Mouse (Mus musculus): ENCODE measurements around the gene Ak9. TPM values are rescaled to one million over a fixed set of nuclear protein-coding genes. Genes with fewer than 3 reads are reported as not detected.

The Ak9 gene
- polyA plus RNA-seq, 1 experiment from 2014 or later: not detected

DNA sequence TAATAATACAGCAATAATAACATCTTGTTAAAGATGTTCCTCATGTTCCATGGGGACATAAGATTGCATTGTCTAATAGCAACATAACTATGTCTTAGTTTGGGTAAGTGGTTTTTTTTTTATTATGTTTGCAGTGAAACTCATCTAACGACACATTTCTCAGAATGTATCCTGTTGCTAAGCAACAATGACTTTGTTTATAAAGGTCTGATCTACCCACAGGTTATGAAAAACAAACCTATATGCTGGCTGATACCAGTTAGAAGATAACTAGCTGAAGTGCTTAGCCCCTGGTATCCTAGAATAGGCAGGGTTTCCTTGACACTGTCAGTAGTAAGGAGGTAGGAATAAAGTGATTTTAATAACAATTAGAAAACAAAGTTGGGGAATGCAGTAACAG, 15.7 kb upstream of the Ak9 start:
- Histone ChIP-seq H3K27ac (replicated peaks) (no peak overlapping the region), H3K4me1 (replicated peaks; ENCODE audit: control insufficient read depth, insufficient read depth) (no peaks in the 10 kb centered on the region), H3K9ac (ENCODE audit: low read length) (no peak overlapping the region), H3K4me3 (ENCODE audit: low read depth, low read length) (no peak overlapping the region), H3K36me3 (ENCODE audit: control insufficient read depth, insufficient read depth, low read length) (no peaks in the 10 kb centered on the region; the same call in 1 of the 2 replicates), H3K9me3 (ENCODE audit: control insufficient read depth, low read length) (no peaks in the 10 kb centered on the region), H3K4me2 (replicated peaks; ENCODE audit: low read depth) (no peak overlapping the region), H3K27me3 (ENCODE audit: control insufficient read depth, insufficient read depth, low read length) (no peaks in the 10 kb centered on the region)
- TF ChIP-seq EP300 (optimal IDR thresholded peaks at IDR 0.05) (no peak), CTCF (IDR thresholded peaks at IDR 0.05; ENCODE audit: low read depth) (no peak)
- 40% methylated on average over 1 of the region's 1 CpGs for WGBS
- no peak for ATAC-seq (ENCODE audit: low FRiP score, low TSS enrichment)
- DNase-seq (ENCODE audit: low spot score): no peak

DNA sequence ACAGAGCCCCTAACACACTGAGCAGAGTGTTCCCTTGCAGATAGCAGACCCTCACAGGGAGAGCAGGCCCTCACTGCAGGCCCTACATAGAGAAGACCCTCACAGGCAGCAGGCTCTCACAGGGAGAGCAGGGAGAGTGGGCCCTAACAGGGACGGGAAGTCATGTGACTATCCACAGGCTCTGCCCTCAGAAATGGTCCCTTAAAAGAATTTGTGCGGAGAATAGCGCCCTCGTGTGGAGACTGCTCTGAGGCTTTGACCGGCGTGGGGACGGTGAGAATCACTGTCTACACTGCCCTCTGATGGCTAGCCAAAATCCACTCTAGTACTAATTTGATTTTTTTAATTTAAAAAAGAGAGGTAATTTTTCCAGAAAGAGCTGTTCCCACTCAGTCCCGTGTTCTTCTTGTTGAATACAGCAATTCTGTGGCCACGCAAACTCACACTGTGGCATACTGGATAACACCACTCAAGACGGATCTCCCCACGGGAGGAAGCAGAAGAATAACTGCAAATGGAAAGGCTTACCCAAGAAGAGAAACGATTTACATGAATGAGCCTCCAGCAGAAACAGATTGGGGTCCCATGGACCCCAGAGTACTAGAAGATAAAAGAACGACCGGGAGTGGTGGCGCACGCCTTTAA, 14.9 kb upstream of the Ak9 start:
- DNase-seq (ENCODE audit: low spot score) (peak; percentile 83), ATAC-seq (ENCODE audit: low FRiP score, low TSS enrichment) (peak; percentile 85)
- Histone ChIP-seq H3K4me3 (ENCODE audit: low read depth, low read length) (no peak overlapping the region), H3K9me3 (ENCODE audit: control insufficient read depth, low read length) (no peaks in the 10 kb centered on the region), H3K27me3 (ENCODE audit: control insufficient read depth, insufficient read depth, low read length) (no peaks in the 10 kb centered on the region), H3K4me1 (replicated peaks; ENCODE audit: control insufficient read depth, insufficient read depth) (no peaks in the 10 kb centered on the region), H3K27ac (replicated peaks) (no peak overlapping the region), H3K9ac (ENCODE audit: low read length) (no peak overlapping the region), H3K4me2 (replicated peaks; ENCODE audit: low read depth) (no peak overlapping the region), H3K36me3 (ENCODE audit: control insufficient read depth, insufficient read depth, low read length) (no peaks in the 10 kb centered on the region; the same call in 1 of the 2 replicates)
- 37% methylated on average over 16 of the region's 16 CpGs for WGBS
- TF ChIP-seq EP300 (optimal IDR thresholded peaks at IDR 0.05): no peak
- peak; percentile 95 for TF ChIP-seq CTCF (IDR thresholded peaks at IDR 0.05; ENCODE audit: low read depth)

DNA sequence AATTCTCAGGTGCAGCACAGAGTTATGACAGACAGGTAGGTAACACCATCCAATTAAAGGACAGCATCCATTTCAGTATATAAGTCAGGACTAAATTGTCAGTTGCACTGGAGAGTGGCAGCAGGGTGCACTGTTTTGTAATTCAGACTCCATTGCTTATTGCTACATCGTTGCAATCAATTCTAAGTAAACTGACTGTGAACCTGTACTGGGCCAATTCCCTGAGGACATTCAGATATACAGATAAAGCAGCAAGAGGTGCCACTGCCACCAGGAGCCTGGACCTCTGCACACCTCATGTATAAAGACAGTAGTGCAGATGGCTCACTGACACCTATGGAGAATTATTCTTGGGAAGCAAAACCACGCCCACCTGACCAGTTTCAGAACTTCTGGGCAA, 12.8 kb upstream of the Ak9 start:
- Histone ChIP-seq H3K4me1 (replicated peaks; ENCODE audit: control insufficient read depth, insufficient read depth) (no peaks in the 10 kb centered on the region), H3K36me3 (ENCODE audit: control insufficient read depth, insufficient read depth, low read length) (no peaks in the 10 kb centered on the region), H3K27ac (replicated peaks) (no peak overlapping the region), H3K9ac (ENCODE audit: low read length) (no peak overlapping the region), H3K9me3 (ENCODE audit: control insufficient read depth, low read length) (no peaks in the 10 kb centered on the region), H3K4me3 (ENCODE audit: low read depth, low read length) (no peak overlapping the region), H3K4me2 (replicated peaks; ENCODE audit: low read depth) (no peak overlapping the region), H3K27me3 (ENCODE audit: control insufficient read depth, insufficient read depth, low read length) (no peaks in the 10 kb centered on the region)
- WGBS: 70% methylated on average over 2 of the region's 2 CpGs
- DNase-seq (ENCODE audit: low spot score) (no peak), ATAC-seq (ENCODE audit: low FRiP score, low TSS enrichment) (no peak)
- TF ChIP-seq CTCF (IDR thresholded peaks at IDR 0.05; ENCODE audit: low read depth): no peak
- no peak for TF ChIP-seq EP300 (optimal IDR thresholded peaks at IDR 0.05)

DNA sequence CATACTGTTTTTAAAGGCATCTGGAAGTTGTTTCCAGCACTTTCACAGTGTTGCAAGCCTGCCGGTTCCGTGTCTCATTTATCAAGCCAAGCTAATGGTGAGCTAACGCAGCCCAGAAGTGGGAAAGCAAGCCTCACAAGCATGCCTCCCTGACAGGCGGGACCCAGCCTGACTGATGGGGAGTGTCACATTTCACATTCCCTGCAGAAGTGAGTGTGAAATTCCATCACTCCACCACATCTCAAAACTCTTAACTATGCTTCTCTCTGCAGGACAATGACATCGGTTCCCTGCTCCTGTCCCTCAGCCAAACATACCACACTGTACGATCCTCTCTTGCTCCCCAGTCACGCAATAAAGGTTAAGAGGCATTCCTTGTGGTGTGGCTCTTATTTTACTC, 10.8 kb upstream of the Ak9 start:
- Histone ChIP-seq H3K9ac (ENCODE audit: low read length) (no peak overlapping the region), H3K27ac (replicated peaks) (no peak overlapping the region), H3K4me1 (replicated peaks; ENCODE audit: control insufficient read depth, insufficient read depth) (no peaks in the 10 kb centered on the region), H3K36me3 (ENCODE audit: control insufficient read depth, insufficient read depth, low read length) (no peaks in the 10 kb centered on the region), H3K4me3 (ENCODE audit: low read depth, low read length) (no peak overlapping the region), H3K4me2 (replicated peaks; ENCODE audit: low read depth) (no peak overlapping the region; the same call in 1 of the 2 replicates), H3K9me3 (ENCODE audit: control insufficient read depth, low read length) (no peaks in the 10 kb centered on the region), H3K27me3 (ENCODE audit: control insufficient read depth, insufficient read depth, low read length) (no peaks in the 10 kb centered on the region)
- 5% methylated on average over 7 of the region's 7 CpGs for WGBS
- TF ChIP-seq EP300 (optimal IDR thresholded peaks at IDR 0.05): no peak
- no peak for TF ChIP-seq CTCF (IDR thresholded peaks at IDR 0.05; ENCODE audit: low read depth)
- DNase-seq (ENCODE audit: low spot score): peak; percentile 26
- peak; percentile 76 for ATAC-seq (ENCODE audit: low FRiP score, low TSS enrichment)

DNA sequence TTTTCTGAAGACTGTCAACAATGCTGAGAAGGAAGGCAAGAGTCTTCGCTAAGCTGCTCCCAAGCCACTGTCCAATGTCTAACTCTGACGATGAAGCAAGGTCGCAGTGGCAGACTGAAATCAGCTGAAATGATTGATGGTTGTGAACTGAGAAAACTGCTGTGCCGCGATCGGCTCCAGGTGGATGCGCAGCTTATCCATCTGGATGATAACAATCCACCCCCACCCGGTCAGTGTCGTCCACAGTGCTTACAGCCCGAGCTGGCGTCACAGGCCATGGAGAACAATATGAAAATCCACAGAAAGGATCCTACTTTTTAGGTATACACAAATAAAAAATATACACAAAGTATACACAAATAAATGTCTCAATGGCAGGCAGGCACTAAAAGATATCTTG, 9.0 kb upstream of the Ak9 start:
- Histone ChIP-seq H3K9ac (ENCODE audit: low read length) (no peak overlapping the region), H3K4me2 (replicated peaks; ENCODE audit: low read depth) (no peak overlapping the region), H3K36me3 (ENCODE audit: control insufficient read depth, insufficient read depth, low read length) (no peaks in the 10 kb centered on the region), H3K27ac (replicated peaks) (no peak overlapping the region), H3K27me3 (ENCODE audit: control insufficient read depth, insufficient read depth, low read length) (no peaks in the 10 kb centered on the region), H3K4me3 (ENCODE audit: low read depth, low read length) (no peak overlapping the region), H3K9me3 (ENCODE audit: control insufficient read depth, low read length) (no peaks in the 10 kb centered on the region), H3K4me1 (replicated peaks; ENCODE audit: control insufficient read depth, insufficient read depth) (no peaks in the 10 kb centered on the region)
- ATAC-seq (ENCODE audit: low FRiP score, low TSS enrichment): no peak
- WGBS: 59% methylated on average over 11 of the region's 11 CpGs
- DNase-seq (ENCODE audit: low spot score): no peak
- TF ChIP-seq CTCF (IDR thresholded peaks at IDR 0.05; ENCODE audit: low read depth) (no peak), EP300 (optimal IDR thresholded peaks at IDR 0.05) (no peak)

DNA sequence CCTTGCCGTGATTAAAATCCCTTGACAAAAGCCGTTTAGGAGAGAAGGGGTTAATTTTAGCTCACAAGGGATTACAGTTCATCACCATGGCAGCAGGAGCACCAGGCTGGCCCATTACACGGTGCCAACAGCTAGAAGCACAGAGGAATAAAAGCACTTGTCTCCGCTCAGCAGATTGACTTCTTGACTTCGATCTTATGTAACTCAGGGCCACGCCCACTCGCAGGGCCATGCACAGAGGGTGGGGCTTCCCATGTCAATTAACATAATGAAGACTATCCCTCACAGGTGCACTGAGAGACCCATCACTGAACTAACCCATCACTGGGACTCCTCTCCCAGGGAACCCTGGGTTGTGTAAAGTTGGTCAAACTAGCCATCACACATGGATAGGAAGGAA, 8.6 kb upstream of the Ak9 start:
- H3K9ac ChIP-seq (ENCODE audit: low read length): no peak overlapping the region
- ATAC-seq (ENCODE audit: low FRiP score, low TSS enrichment) (no peak), DNase-seq (ENCODE audit: low spot score) (no peak)
- 33% methylated on average over 7 of the region's 7 CpGs for WGBS
- no peaks in the 10 kb centered on the region for H3K9me3 ChIP-seq (ENCODE audit: control insufficient read depth, low read length)
- no peaks in the 10 kb centered on the region for H3K4me1 ChIP-seq (replicated peaks; ENCODE audit: control insufficient read depth, insufficient read depth)
- H3K4me3 ChIP-seq (ENCODE audit: low read depth, low read length): no peak overlapping the region
- H3K27me3 ChIP-seq (ENCODE audit: control insufficient read depth, insufficient read depth, low read length): no peaks in the 10 kb centered on the region
- no peak overlapping the region for H3K4me2 ChIP-seq (replicated peaks; ENCODE audit: low read depth)
- no peaks in the 10 kb centered on the region for H3K36me3 ChIP-seq (ENCODE audit: control insufficient read depth, insufficient read depth, low read length)
- TF ChIP-seq EP300 (optimal IDR thresholded peaks at IDR 0.05) (no peak), CTCF (IDR thresholded peaks at IDR 0.05; ENCODE audit: low read depth) (no peak)
- no peak overlapping the region for H3K27ac ChIP-seq (replicated peaks)
